Mouse (Mus musculus): ENCODE measurements around the gene Npm1. TPM values are rescaled to one million over a fixed set of nuclear protein-coding genes. Genes with fewer than 3 reads are reported as not detected.

Gene Npm1
- polyA plus RNA-seq, 1 experiment from 2014 or later: 1,018 TPM

DNA sequence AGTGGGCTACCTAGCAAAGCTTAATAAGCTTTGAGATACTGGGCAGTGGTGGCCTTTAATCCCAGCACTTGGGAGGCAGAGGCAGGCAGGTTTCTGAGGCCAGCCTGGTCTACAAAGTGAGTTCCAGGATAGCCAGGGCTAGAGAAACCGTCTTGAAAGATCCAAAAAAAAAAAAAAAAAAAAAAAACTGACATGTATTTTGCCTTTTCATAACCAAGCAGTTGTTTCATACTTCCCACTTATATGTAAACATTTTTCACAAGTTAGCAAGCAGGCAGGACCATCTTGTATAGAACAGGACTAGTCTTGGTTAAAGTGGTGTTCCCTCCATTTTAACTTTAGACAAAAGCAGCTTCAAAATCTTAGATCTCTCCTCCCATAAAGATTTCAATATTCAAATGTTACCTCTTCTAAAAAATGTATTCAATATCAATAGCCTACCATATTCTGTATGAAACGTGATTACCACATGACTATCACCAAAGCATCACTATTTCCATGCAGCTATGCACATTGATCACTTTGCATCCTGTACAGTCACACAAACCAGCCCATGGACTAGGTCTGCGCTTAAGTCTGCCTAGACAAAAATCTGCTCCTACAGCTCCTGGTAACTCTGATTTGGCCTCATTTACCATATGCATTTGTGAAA lies 11.8 kb downstream of the Npm1 start:
- Histone ChIP-seq H3K27ac (replicated peaks; ENCODE audit: low read depth, low read length) (no peak overlapping the region), H3K4me3 (ENCODE audit: low read depth, low read length) (no peak overlapping the region), H3K27me3 (replicated peaks; ENCODE audit: control insufficient read depth, insufficient read depth, low read length) (no peaks in the 10 kb centered on the region; the same call in 1 of the 2 replicates), H3K9ac (ENCODE audit: low read depth, low read length) (no peak overlapping the region), H3K9me3 (ENCODE audit: control insufficient read depth, low read length) (no peaks in the 10 kb centered on the region), H3K36me3 (ENCODE audit: control insufficient read depth, insufficient read depth, low read length) (peaks cover 67% of the 10 kb centered on the region), H3K4me1 (ENCODE audit: control insufficient read depth, insufficient read depth, low read length) (peaks cover 10% of the 10 kb centered on the region), H3K4me2 (ENCODE audit: low read depth, low read length) (no peak overlapping the region)
- WGBS: 61% methylated on average over 3 of the region's 3 CpGs
- ATAC-seq (ENCODE audit: low read depth) (no peak), DNase-seq (ENCODE audit: low spot score) (no peak)

DNA sequence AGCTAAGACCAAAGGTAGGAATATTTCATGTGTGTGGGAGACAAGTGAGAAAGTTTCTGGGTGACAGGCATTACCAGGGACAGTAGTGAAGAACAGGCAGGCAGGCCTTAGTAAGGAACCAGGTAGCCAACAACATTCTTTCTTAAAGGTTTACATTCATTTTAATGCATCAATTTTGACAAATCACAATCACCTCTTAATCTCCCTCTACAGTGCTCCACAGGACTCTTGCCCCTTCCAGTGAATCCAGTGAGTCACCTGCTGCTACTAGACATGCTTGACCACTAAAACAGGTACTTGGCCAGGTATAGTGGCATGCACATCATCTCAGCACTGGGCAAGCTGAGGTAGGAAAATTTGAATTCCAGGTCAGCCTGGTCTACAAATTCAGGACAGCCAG lies 12.6 kb downstream of the Npm1 start:
- Histone ChIP-seq H3K4me1 (ENCODE audit: control insufficient read depth, insufficient read depth, low read length) (peaks cover 13% of the 10 kb centered on the region), H3K4me2 (ENCODE audit: low read depth, low read length) (no peak overlapping the region), H3K27me3 (replicated peaks; ENCODE audit: control insufficient read depth, insufficient read depth, low read length) (no peaks in the 10 kb centered on the region; the same call in 1 of the 2 replicates), H3K9me3 (ENCODE audit: control insufficient read depth, low read length) (no peaks in the 10 kb centered on the region), H3K4me3 (ENCODE audit: low read depth, low read length) (no peak overlapping the region), H3K9ac (ENCODE audit: low read depth, low read length) (no peak overlapping the region), H3K27ac (replicated peaks; ENCODE audit: low read depth, low read length) (no peak overlapping the region), H3K36me3 (ENCODE audit: control insufficient read depth, insufficient read depth, low read length) (peaks cover 60% of the 10 kb centered on the region)
- DNase-seq (ENCODE audit: low spot score) (no peak), ATAC-seq (ENCODE audit: low read depth) (no peak)

DNA sequence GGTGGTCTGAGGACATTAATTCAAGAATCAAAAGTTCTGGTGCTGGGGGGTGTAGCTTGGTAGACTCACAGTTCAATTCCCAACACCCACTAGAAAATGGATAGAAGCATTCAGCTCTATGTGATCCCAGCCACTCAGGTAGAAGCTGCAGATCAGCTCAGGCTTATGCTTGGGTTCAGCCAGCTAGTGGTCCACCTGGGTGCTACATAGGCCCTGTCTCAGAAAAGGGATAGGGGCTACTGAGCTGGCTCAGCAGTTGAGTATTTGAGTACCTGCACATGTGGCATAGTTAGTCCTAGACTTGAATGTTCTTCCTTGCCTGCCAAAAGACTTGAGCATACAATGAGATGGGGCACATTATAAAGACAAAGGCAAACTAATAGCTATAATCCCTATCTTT lies 13.6 kb downstream of the Npm1 start:
- H3K36me3 ChIP-seq (ENCODE audit: control insufficient read depth, insufficient read depth, low read length): peaks cover 51% of the 10 kb centered on the region
- H3K27me3 ChIP-seq (replicated peaks; ENCODE audit: control insufficient read depth, insufficient read depth, low read length): peaks cover 5% of the 10 kb centered on the region; the same call in 1 of the 2 replicates
- no peak overlapping the region for H3K9ac ChIP-seq (ENCODE audit: low read depth, low read length)
- H3K9me3 ChIP-seq (ENCODE audit: control insufficient read depth, low read length): no peaks in the 10 kb centered on the region
- no peak overlapping the region for H3K4me3 ChIP-seq (ENCODE audit: low read depth, low read length)
- no peak overlapping the region for H3K4me2 ChIP-seq (ENCODE audit: low read depth, low read length)
- no peak overlapping the region for H3K27ac ChIP-seq (replicated peaks; ENCODE audit: low read depth, low read length)
- no peak for DNase-seq (ENCODE audit: low spot score)
- no peak for ATAC-seq (ENCODE audit: low read depth)
- H3K4me1 ChIP-seq (ENCODE audit: control insufficient read depth, insufficient read depth, low read length): peaks cover 22% of the 10 kb centered on the region

DNA sequence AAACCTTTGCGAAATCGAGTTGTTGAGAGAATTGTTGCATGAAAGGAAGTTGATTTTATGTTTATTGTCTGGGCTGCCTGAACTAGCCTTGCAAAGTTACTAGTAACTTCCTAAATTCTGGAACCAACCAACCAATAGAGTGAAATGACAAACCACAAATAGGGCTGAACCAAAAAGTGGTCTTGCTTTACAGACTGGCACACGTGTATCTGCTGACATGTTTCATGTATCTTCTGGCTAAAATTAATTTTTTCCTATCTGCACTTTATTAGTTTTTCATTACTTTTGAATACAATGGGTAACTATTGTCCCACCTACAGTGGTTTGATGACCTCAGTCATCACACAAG lies 13.9 kb downstream of the Npm1 start:
- no peaks in the 10 kb centered on the region for H3K9me3 ChIP-seq (ENCODE audit: control insufficient read depth, low read length)
- H3K27ac ChIP-seq (replicated peaks; ENCODE audit: low read depth, low read length): no peak overlapping the region
- peaks cover 47% of the 10 kb centered on the region for H3K36me3 ChIP-seq (ENCODE audit: control insufficient read depth, insufficient read depth, low read length)
- ATAC-seq (ENCODE audit: low read depth) (no peak), DNase-seq (ENCODE audit: low spot score) (no peak)
- WGBS: 23% methylated on average over 3 of the region's 3 CpGs
- no peak overlapping the region for H3K4me2 ChIP-seq (ENCODE audit: low read depth, low read length)
- no peak overlapping the region for H3K4me3 ChIP-seq (ENCODE audit: low read depth, low read length)
- H3K4me1 ChIP-seq (ENCODE audit: control insufficient read depth, insufficient read depth, low read length): peaks cover 26% of the 10 kb centered on the region
- no peak overlapping the region for H3K9ac ChIP-seq (ENCODE audit: low read depth, low read length)
- H3K27me3 ChIP-seq (replicated peaks; ENCODE audit: control insufficient read depth, insufficient read depth, low read length): peaks cover 8% of the 10 kb centered on the region; the same call in 1 of the 2 replicates

DNA sequence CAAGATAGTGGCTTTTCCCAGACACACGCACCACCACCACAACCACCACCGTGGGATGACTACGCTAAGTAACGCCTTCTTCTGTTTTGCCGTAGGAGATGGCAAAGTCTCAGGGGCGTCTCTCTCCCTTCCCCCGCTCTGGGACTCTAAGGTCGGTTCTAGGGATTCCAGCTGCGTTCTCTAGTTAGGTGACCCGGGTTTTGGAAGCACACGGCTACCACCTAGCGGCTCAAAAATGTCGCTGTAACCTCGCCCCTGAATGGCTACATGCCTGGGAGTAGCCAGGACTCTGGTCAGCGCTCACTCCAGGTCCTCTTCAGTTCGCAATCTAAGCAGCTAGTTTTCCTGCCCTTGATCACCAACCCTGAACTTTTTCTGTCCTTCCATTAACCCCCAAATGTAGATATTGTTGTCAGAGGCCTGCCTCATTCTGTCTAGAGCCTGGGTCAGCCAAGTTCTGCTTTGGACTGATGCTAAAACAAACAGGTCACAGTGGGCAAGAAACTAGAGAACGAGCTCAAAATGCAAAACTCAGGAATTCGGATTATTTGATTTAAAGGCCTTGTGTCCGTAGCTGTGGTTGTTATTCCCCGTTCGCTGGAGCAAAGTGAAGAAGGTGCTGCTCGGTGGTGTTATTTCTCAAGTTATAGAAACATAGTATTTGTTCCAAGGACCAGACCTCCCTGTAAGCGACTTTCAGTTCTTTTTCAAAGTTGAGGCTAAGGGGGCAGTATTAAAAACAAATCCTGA lies 14.5 kb downstream of the Npm1 start:
- H3K27me3 ChIP-seq (replicated peaks; ENCODE audit: control insufficient read depth, insufficient read depth, low read length): peaks cover 8% of the 10 kb centered on the region; the same call in 1 of the 2 replicates
- H3K36me3 ChIP-seq (ENCODE audit: control insufficient read depth, insufficient read depth, low read length): peaks cover 41% of the 10 kb centered on the region
- DNase-seq (ENCODE audit: low spot score) (peak; percentile 94), ATAC-seq (ENCODE audit: low read depth) (peak; percentile 69)
- H3K4me1 ChIP-seq (ENCODE audit: control insufficient read depth, insufficient read depth, low read length): peaks cover 30% of the 10 kb centered on the region
- H3K4me2 ChIP-seq (ENCODE audit: low read depth, low read length): peak overlapping the region; percentile 94
- H3K9ac ChIP-seq (ENCODE audit: low read depth, low read length): peak overlapping the region; percentile 69; the same call in 1 of the 2 replicates
- WGBS: 6% methylated on average over 23 of the region's 23 CpGs
- H3K4me3 ChIP-seq (ENCODE audit: low read depth, low read length): peak overlapping the region; percentile 67
- H3K27ac ChIP-seq (replicated peaks; ENCODE audit: low read depth, low read length): peak overlapping the region; percentile 75
- no peaks in the 10 kb centered on the region for H3K9me3 ChIP-seq (ENCODE audit: control insufficient read depth, low read length)

DNA sequence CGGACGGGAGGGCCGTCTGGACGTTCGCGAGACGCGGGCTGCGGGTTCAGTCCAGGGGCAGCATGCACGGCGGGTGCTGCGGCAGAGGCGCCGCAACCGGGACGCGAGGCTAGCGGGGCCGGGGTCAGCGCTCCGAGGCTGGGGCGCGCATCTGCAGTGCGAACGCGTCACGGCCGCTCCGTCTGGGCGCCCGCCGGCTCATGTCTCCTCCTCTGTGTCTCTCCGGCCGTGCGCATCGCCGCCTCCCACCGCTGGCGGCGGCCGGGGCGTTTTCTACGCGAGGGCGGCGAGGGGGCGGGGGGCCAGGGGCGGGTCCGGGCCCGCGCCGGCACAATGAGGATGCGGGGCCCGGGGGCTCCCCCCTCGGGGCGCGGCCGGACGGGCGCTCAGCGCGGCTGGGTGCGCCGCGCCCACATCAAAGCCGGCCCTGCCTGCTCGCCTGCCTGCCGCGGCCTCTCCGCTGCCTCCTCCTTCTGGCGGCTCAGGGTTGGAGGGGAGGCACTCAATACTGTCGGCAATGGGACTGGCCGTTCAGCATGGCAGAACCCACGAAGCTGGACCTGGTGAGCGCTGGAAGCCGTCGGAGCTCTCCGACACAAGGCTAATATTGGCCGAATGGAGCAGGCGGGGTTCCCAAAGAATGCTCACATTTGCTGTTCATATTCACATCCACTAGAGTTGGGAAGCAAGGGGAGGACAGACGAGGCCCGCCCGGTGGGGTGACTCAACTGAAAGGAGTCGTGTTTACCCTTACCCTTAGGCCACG lies 15.3 kb downstream of the Npm1 start:
- Histone ChIP-seq H3K4me1 (ENCODE audit: control insufficient read depth, insufficient read depth, low read length) (peaks cover 33% of the 10 kb centered on the region), H3K27ac (replicated peaks; ENCODE audit: low read depth, low read length) (peak overlapping the region; percentile 75), H3K4me3 (ENCODE audit: low read depth, low read length) (peak overlapping the region; percentile 67), H3K27me3 (replicated peaks; ENCODE audit: control insufficient read depth, insufficient read depth, low read length) (peaks cover 8% of the 10 kb centered on the region; the same call in 1 of the 2 replicates), H3K9ac (ENCODE audit: low read depth, low read length) (peak overlapping the region; percentile 69), H3K36me3 (ENCODE audit: control insufficient read depth, insufficient read depth, low read length) (peaks cover 34% of the 10 kb centered on the region), H3K9me3 (ENCODE audit: control insufficient read depth, low read length) (no peaks in the 10 kb centered on the region), H3K4me2 (ENCODE audit: low read depth, low read length) (peak overlapping the region; percentile 94)
- DNase-seq (ENCODE audit: low spot score) (peak; percentile 74), ATAC-seq (ENCODE audit: low read depth) (peak; percentile 54)
- WGBS: 0% methylated on average over 14 of the region's 85 CpGs

DNA sequence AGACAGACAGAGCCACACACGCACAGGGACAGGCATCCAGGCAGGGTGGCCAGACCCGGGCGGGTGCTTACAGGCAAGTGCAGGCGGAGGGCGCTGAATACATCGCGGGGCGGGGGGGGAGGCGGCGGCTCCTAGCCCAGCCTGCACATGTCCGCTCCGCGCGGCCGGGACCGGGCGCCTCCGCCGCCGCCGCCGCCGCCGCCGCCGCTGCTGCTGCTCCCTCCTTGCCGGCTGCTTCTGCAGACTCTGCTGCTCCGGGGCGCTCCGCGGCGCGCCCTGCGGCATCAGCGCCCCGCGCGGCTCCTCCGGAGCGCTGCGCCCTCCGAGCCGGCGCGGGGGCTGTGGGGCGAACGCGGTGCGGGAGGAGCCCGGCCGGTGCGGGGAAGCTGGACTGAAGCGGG lies 15.8 kb downstream of the Npm1 start, which contains the start of gene Fgf18:
Fgf18 (minus strand) TSS at position 230 of the 401 bp plus-strand sequence.
- peak; percentile 43 for DNase-seq (ENCODE audit: low spot score)
- WGBS: no CpG with 5 or more reads among the region's 53 CpGs
- peak; percentile 41 for ATAC-seq (ENCODE audit: low read depth)
- Histone ChIP-seq H3K4me1 (ENCODE audit: control insufficient read depth, insufficient read depth, low read length) (peaks cover 33% of the 10 kb centered on the region), H3K4me2 (ENCODE audit: low read depth, low read length) (peak within 1 kb of the TSS; percentile 94), H3K27ac (replicated peaks; ENCODE audit: low read depth, low read length) (peak within 1 kb of the TSS; percentile 75), H3K36me3 (ENCODE audit: control insufficient read depth, insufficient read depth, low read length) (peaks cover 29% of the 10 kb centered on the region), H3K9ac (ENCODE audit: low read depth, low read length) (peak within 1 kb of the TSS; percentile 69), H3K27me3 (replicated peaks; ENCODE audit: control insufficient read depth, insufficient read depth, low read length) (peaks cover 8% of the 10 kb centered on the region; the same call in 1 of the 2 replicates), H3K4me3 (ENCODE audit: low read depth, low read length) (peak within 1 kb of the TSS; percentile 67), H3K9me3 (ENCODE audit: control insufficient read depth, low read length) (no peaks in the 10 kb centered on the region)

DNA sequence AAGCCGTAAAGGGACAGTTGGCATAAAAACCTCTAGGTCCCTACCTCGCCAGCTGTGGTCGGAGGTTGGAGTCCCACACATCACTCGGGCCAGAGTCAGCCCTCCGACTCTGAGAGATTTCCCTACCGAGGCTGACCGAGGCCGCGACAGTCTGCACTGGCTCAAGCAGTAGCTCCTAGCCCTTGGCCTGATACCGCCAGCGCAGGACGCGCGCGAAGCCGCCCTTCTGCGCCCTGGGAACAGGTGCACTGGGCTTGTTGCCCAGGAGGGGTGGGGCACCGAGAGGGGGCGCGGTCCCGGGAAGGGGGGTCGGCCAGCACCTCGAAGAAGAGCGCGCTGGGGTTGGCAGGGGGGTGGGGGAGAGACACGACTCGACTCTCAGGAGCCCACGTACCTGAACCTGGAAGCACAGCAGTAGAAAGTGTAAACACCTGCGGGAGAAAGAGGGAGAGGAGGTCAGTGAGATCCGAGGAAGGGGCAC lies 16.3 kb downstream of the Npm1 start:
- peak overlapping the region; percentile 75 for H3K27ac ChIP-seq (replicated peaks; ENCODE audit: low read depth, low read length)
- ATAC-seq (ENCODE audit: low read depth) (no peak), DNase-seq (ENCODE audit: low spot score) (peak; percentile 34)
- H3K9ac ChIP-seq (ENCODE audit: low read depth, low read length): peak overlapping the region; percentile 69
- H3K4me2 ChIP-seq (ENCODE audit: low read depth, low read length): peak overlapping the region; percentile 94
- H3K4me1 ChIP-seq (ENCODE audit: control insufficient read depth, insufficient read depth, low read length): peaks cover 33% of the 10 kb centered on the region
- peaks cover 8% of the 10 kb centered on the region; the same call in 1 of the 2 replicates for H3K27me3 ChIP-seq (replicated peaks; ENCODE audit: control insufficient read depth, insufficient read depth, low read length)
- H3K4me3 ChIP-seq (ENCODE audit: low read depth, low read length): peak overlapping the region; percentile 67
- peaks cover 24% of the 10 kb centered on the region for H3K36me3 ChIP-seq (ENCODE audit: control insufficient read depth, insufficient read depth, low read length)
- 2% methylated on average over 27 of the region's 30 CpGs for WGBS
- no peaks in the 10 kb centered on the region for H3K9me3 ChIP-seq (ENCODE audit: control insufficient read depth, low read length)

All from embryonic facial prominence, embryonic 14.5 days (tissue).